Mouse (Mus musculus) embryonic fibroblast, embryonic 13.5 days (primary cell): ENCODE data around the gene Bpifc.

ENCODE experiments used
- CTCF ChIP-seq: IDR thresholded peaks from 2 replicates; pipeline ENCODE4 v1.5.1; 2011; ENCODE audit warnings: mild to moderate bottlenecking, control low read depth, low read length, moderate library complexity, borderline replicate concordance; ENCODE audit not compliant: insufficient read depth
- POLR2A ChIP-seq: IDR thresholded peaks from 2 replicates; pipeline ENCODE4 v1.6.1; 2011; ENCODE audit warnings: low read depth, mild to moderate bottlenecking, control low read depth, low read length, moderate library complexity

- TF ChIP-seq CTCF, result no peak
- TF ChIP-seq POLR2A, result no peak
Measured at GRCm38 (mm10) chr10:85964316-85964715, 47.4 kb downstream of the Bpifc start.
